Mouse (Mus musculus) Patski (cell line): ENCODE results near the gene Exoc5. TPM values are rescaled to one million over a fixed set of nuclear protein-coding genes. Genes with fewer than 3 reads are reported as not detected.

Experiments
- ATAC-seq: fragments of 100-300 bp; one replicate; pipeline ENCODE4 v1.8.0; 2021
- CTCF ChIA-PET: fragments of 350-600 bp; sonication (Branson Sonifier 250); formaldehyde crosslinking; loops from one replicate; lab custom pipeline; 2022; ENCODE audit warnings: inconsistent platforms; lab: Charles Lee
- POLR2A ChIA-PET: fragments of 350-600 bp; sonication (Branson Sonifier 250); formaldehyde crosslinking; loops from one replicate; lab custom pipeline; 2022; ENCODE audit warnings: antibody characterized with exemption, inconsistent platforms; lab: Charles Lee
- DNase-seq: peaks from one replicate; pipeline ENCODE4 v3.0.0-alpha.2; 2011; ENCODE audit warnings: low read depth, low spot score
- H3K27me3 ChIP-seq: fragments of 371-371 bp; one replicate; pipeline ENCODE4 v1.5.1; 2021
- CTCF ChIP-seq: fragments of 100-300 bp; IDR thresholded peaks from one replicate; pipeline ENCODE4 v1.5.1; 2021
- in situ Hi-C: fragments of 300-500 bp; cut with MboI; formaldehyde crosslinking; loops from 3 replicates; pipeline ENCODE4 v1.11.1; 2018; ENCODE audit warnings: low pct_unique_long_range_greater_than_20kb, mixed read lengths
- polyA plus RNA-seq: library from polyadenylated mRNA; unstranded; gene quantifications from one replicate; pipeline ENCODE4 v1.2.3, GENCODE M21; 2021

Exoc5 gene
- polyA plus RNA-seq, 1 experiment from 2014 or later: 38.4 TPM

DNA sequence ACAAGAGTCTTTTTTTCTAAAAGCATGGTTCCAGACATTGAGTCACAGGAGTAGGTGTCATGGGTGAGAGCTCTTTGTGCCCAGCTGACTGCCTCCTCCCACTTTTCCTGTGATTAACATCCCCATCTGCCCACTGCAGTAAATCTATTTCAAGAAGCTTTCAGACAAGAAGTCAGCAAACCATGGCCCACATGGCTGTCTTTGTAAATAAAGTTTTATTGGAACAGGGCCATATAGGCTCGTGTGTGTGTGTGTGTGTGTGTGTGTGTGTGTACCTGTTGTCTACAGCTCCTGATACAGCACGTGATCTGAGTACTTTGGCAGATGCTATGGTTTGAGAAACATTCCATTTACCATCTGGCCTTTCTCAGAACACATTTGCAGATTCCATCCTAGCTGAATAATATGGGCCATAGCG lies 87.5 kb downstream of the Exoc5 start:
- POLR2A ChIA-PET: interaction anchor here (0.6 kb wide), 1 partner anchor 308 kb away, joined by 3 read pairs; no protein-coding TSS in a partner anchor
- no peak for TF ChIP-seq CTCF
- DNase-seq (no peak), ATAC-seq (no peak)
- CTCF ChIA-PET: no interaction called here
- H3K27me3 ChIP-seq: peaks cover 5% of the 10 kb centered on the region
- in situ Hi-C loops: no loop called here

DNA sequence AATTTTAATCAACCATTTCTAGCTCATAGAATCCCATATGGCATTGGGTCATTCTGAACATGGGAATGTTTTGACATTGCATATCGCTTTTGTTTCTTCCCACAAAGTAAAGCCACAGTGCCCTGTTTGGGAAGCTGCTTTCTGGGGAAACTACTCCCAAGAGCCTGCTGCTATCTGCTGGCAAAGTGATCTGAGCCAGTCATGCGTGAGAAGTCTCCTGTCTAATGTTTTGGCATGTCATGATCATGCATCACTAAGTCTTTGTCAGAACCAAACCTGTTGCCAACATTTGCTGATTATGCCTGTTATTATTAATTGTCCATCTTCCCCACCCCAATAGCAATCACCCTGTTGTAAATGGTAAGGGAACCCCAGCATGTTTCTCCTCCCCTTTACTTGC lies 94.9 kb downstream of the Exoc5 start:
- DNase-seq (no peak), ATAC-seq (no peak)
- peaks cover 10% of the 10 kb centered on the region for H3K27me3 ChIP-seq
- ChIA-PET CTCF (no interaction called here), POLR2A (no interaction called here)
- in situ Hi-C loops: no loop called here
- TF ChIP-seq CTCF: no peak

DNA sequence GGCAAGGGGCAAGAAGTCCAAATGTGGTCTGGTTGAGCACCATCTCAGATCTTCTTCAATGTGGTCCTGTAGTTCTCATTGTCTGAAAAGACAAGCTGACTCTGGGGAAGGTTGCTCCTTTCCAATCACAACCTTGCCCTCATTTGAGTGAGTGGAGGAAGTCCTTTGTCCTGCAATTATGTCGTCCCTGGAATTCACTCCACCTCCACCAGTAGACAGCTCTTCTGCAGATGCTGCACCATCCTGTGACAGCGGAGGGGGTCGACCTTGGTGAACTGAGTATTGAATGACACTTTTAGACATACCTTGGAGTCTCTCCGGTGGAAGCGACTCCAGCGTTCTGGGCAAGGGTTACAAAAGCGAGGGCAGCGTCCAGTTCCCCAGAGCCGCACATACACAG lies 97.8 kb downstream of the Exoc5 start:
- TF ChIP-seq CTCF: peak; percentile 39
- in situ Hi-C loops: loop anchor here (10.0 kb wide), 1 partner anchor 136 kb away; no protein-coding TSS in a partner anchor
- POLR2A ChIA-PET: no interaction called here
- H3K27me3 ChIP-seq: peaks cover 6% of the 10 kb centered on the region
- CTCF ChIA-PET: interaction anchor here (1.5 kb wide), 1 partner anchor 150 kb away, joined by 4 read pairs; no protein-coding TSS in a partner anchor
- DNase-seq (no peak), ATAC-seq (no peak)

Other genes starting within 250 kb of the Exoc5 start
- 17.2 TPM for gene Ap5m1, start 556 bp downstream of the Exoc5 start, polyA plus RNA-seq
- gene Naa30, start 105.6 kb upstream of the Exoc5 start, polyA plus RNA-seq: 20.8 TPM
- gene ccdc198, start 178.8 kb upstream of the Exoc5 start, polyA plus RNA-seq: 92.5 TPM